Mouse (Mus musculus) v-Abl transformed pro-B cells (cell line): ENCODE results near the gene Smg9.

Experiments used
- in situ Hi-C, 2 experiments: fragments of 400-800 bp; cut with MboI; formaldehyde crosslinking; loops; one replicate each; pipeline ENCODE4 v1.15.1; 2025; ENCODE audit not compliant: unreplicated experiment in 2 of 2

Smg9 gene

DNA sequence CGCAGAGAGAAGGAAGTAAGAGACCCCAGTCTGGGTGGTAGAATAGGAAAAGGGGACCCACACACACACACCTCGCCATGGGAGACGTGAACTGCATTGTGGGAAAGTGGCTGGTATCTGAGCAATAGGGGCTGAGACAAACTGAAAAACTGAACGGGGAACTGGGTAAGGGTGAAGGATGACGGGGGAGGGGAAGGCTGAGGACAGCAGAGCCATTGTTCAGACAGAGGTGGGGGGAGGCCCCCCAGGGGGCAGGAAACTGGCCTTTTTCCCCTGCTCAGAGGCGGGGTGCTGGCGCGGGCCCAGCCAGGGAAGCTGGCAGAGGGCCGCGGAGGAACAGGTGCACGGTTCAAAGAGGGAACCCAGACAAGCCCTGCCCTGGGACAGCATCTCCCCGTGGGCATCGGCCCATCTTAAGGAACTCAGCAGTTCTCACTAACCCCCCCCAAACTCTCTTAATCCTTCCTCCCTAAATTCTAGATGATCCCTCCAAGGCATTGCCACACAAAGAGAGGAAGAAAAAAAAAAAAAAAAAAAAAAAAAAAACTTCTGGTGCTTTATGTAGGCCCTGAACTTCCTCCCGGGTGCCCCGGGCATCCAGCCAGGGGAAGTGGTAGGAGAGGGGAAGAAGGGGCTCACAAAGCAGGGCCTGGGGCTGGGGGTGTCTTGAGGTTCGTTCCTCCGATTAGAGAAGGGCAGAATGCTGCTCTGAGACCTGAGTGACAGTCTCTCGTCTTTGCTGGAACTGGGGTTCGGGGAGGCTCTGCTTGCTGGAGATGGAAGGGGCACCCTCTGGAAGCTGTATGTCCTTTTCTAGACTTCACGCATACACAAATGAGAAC is 25.7 kb upstream of the Smg9 start:
- in situ Hi-C loops = no loop called here

DNA sequence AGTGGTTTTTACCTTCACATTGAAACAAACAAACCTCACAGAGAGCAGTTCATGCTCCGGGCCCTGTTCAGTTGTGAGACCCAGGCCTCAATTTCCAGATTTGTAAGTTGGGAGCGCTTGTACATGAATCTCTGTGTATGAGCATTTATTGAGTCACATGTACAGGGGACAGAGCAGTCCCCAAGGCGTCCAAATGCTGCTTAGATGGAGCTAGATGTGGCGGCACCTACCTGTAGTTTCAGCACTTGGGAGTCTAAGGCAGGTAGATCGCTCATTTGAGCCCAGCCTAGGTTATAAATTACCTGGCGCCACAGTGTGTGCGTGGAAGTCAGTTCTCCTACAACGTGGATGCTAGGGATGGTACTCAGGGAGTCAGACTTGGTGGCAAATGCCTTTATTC is 23.0 kb upstream of the Smg9 start:
- in situ Hi-C loops = no loop called here

DNA sequence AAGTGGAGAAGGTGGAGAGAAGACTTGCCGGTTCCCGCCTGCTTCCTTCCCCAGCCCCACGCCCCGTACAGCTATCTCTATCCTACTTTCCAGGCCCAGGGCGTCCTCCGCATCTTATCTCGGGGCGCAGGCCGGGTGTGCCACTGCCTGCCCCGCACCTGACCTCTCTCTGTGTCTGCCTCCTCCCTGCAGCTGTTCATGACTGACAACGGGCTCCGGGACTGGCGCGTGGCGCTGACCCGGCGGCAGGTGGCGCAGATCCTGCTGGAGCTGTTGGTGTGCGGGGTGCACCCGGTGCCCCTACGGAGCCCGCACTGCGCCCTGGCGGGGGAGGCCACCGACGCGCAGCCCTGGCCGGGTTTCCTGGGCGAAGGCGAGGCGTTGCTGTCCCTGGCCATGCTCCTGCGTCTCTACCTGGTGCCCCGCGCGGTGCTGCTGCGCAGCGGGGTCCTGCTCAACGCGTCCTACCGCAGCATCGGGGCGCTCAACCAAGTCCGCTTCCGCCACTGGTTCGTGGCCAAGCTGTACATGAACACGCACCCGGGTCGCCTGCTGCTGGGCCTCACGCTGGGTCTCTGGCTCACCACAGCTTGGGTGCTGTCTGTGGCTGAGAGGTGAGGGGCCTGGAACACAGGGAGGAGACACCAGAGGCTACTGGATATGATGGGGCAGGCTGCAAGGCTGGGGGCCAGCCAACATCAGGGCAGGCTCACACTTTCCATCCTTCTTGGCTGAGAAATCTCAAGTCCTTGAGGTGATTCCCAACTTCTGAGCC is 22.1 kb upstream of the Smg9 start:
- in situ Hi-C loops = no loop called here

DNA sequence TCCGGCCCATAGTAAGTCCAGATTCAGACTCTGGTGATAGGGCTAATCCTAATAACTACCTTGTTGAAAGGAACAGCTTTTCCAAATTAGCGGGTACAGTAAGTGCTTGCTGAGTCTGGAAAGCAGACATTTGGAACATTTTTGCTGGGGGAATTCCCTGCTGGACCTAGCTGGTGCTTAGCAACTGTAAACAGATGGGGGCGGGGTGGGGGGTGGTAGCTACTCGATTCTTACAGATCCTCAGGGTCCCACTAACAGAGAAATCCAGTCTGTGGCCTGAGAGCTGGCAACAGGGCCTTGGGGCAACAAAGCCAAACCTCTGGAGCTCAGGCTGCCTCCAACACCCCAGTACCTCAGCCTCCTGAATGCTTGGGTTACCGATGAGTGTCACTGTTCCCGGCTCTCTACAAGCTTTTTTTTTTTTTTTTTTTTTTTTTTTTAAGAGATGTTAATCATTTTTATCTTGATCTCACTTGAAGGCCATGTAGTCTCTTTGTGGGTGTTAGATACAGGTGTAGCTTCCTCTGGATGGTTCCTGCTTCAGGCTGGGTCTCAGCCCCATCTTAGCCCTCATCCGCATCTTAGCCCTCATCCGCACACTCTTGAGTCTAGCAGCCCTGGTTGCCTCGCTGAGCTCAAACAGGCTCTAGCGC is 21.2 kb upstream of the Smg9 start:
- in situ Hi-C loops = no loop called here

DNA sequence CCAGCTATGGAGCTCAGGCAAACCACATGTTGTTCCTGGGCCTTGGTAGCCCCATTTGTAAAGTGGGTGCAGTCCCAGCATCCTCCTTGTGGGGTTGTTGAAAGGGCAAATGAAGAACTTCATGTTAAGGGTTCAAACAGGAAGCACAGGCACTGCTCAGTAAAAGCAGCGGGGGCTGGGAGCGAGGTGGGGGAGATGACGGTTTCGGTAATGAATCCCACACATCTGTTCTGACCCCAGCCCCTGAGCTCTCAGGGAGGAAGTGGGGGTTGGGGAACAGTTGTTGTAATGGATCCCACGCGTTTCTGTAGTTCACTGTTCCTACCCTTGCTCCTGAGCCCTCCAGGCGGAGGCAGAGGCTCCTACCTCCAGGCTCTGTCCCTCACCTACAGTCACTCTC is 19.5 kb upstream of the Smg9 start:
- in situ Hi-C loops = no loop called here

DNA sequence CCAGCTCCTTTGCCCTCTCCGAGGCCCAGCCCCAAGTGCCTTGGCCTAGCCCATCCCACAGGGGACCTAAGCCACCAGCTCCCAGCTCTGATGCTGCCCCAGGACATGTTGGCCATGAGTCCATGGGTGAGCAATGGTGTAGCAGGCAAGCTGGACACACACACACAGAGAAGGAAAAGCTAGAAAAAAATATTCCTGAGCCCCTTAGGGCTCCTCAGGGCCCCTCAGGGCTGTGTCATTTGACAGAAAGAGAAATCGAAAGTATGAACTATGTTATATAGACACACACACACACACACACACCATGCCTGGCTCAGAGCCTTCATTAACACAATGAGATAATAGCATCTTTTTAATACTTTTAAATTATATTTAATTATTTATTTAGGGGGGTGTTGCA is 19.0 kb upstream of the Smg9 start:
- in situ Hi-C loops = no loop called here

DNA sequence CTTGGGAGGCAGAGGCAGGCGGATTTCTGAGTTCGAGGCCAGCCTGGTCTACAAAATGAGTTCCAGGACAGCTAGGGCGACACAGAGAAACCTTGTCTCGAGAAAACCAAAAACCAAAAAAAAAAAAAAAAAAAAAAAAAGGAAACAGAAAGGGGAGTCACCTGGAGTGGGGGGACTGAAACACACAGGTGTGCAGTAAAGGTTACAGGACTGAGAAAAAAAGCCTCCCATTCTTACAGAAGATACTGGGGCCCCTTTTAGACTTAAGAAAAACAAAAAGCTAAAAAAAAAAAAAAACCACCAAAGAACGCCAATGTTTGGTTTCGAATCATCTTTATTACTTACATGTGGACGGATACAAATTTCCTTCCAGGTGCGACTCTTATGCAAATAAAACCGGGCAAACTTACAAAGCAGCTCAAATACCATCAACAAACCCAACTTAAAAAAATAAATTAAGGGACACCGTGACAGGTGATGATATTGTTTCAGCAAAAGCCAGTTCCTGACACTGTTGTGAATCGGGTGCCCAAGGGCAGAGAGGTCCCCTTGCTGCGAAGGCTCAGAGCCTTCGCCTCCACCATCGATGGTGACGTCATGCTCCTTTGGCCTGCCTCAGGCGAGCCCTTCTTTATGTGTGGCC is 16.6 kb upstream of the Smg9 start:
- in situ Hi-C loops = no loop called here

DNA sequence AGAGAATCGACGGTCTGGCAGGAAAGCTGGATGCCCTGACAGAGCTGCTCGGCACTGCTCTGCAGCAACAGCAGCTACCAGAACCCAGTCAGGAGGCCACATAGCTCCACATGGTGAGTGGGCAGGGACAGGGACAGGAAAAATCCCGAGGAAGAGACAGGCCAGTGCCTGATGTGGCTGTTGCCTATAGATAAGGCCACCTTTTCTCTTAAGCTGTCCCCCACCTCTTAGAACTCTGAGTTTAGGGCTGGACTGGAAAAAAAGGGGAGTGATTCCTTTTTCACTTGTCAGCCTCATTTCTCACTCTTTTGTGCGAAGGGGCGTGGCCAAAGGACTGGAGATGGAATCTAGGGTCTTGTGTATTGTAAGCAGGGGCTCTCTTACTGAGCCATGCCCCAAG is 15.3 kb upstream of the Smg9 start:
- in situ Hi-C loops = no loop called here

DNA sequence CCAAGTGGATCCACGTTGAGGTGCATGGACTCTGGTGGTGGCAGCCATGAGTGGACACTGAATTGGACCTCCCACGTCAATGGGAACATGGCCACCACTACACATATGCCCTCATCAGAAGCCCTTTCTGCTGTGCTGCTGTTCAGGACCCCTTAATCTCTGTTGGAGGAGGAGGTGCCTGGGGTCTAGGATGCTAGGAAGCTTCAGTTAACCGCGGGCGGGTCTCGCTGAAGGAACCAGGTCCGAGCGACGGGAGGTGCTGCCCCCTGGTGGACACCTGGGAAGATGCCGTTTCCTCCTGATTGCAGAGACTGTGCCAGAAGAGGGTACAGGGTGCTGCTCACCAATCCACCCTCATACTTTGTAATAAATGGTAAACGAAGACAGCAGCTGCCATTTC is 14.6 kb upstream of the Smg9 start:
- in situ Hi-C loops = no loop called here

DNA sequence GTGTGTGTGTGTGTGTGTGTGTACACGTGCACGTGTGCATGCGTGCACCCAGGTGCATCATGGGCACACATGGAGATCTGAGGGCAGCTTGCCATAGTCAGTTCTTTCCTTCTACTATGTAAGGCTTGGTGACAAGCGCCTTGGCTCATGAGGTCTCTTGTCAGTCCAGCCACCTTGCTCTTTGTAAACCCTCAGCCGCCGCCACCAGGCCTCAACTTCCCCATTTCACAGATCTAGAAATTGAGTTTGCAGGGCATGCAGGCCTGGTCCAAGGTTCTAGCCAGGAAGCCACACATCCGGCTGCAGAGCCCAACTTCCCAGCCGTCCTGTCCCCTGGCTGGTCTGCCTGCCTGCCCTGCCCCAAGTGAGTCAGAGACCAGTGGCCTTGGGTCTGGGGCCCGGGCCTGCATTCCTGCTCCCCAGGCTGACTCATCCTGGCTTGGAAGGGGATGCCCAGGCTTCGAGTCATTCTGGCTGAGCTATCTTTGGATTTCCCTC is 12.3 kb upstream of the Smg9 start:
- in situ Hi-C loops = no loop called here

DNA sequence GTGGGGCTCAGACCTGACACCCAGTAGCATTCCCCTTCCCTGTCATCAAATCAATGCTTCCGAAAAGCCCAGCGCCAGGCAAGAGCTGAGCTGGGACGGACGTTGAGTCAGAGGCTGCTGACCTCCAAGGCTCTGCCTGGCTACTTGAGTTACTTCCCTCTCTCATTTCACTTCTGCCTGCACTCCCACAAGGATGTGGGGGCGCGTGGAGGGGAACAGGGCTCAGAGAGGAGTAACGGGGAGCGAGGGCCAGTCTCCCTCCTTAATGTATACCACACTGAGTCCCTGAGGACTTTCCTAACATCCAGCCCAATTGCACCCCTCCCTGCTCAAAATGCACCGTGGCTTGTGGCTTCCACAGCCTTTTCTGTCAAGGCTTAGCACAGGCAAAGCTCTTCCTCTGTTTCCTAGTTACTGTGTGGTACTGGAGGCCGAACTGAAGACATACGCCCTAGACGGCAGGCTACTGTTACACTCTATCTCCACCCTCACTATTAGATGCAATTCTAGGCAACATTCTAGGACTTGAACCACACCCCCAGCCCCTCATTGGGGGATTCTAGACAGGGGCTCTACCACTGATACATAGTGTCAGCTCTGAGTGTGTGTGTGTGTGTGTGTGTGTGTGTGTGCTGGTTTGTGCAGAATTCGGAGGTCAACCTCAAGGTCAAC is 9.8 kb upstream of the Smg9 start:
- in situ Hi-C loops = loop anchor here in 1 of 2 experiments (10.0 kb wide), 1 partner anchor 75 kb away; the partner anchor contains the start of gene Zfp94

DNA sequence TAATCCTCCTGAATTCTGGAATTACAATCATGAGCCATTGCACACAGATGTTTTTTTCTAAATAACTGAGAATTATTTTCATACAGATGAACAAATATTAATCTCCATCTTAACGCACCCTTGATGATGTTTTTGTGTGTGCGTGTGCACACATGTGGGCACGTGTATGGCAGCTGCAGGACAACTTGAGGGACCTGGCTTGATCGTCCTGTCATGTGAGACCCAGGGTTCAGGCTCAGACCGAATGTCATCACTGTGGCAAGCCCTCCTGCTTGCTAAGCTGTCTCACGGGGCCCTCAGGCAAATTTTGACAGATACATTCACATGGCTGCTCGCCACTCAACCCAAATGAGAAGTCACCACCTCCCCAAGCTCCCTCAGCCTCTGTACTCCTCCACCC is 8.9 kb upstream of the Smg9 start:
- in situ Hi-C loops = loop anchor here in 1 of 2 experiments (10.0 kb wide), 1 partner anchor 76 kb away; the partner anchor contains the start of gene Zfp94

DNA sequence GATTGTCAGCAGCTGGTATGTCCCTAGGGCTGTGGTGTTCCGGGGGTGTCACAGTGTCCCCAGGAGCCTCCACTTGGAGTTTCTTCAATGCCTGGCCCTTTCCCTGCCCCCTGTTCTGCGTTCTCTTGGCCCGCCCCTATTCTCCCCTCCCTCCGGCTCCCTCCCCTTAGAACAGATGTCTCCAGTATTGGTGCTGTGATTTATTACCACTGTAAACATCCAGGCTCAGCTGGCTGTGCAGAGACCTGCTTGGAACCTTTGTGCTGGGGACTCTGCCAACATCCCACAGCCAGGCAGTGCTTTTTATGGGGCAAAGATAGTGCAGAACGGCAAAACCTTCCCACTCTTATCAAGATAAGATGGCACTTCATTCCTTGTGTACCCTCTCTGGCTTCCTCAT is 8.3 kb upstream of the Smg9 start:
- in situ Hi-C loops = loop anchor here in 1 of 2 experiments (10.0 kb wide), 1 partner anchor 76 kb away; the partner anchor contains the start of gene Zfp94

DNA sequence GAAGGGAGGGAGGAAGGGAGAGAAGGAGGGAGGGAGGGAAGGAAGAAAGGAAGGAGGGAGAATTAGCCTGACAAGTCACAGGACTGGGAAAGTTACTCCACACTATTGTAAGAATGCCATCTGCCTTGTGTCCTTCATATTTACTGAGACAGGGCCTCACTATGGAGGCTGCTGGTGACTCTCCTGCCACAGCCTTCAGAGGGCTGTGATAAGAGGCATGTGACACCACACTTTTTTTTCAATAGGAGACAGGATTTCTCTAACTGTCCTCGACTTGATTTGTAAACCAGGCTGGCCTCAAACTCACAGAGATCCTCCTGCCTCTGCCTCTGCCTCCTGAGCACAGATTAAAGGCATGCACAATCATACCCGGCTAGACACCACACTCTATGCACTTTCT is 7.7 kb upstream of the Smg9 start:
- in situ Hi-C loops = loop anchor here in 1 of 2 experiments (10.0 kb wide), 1 partner anchor 77 kb away; the partner anchor contains the start of gene Zfp94

DNA sequence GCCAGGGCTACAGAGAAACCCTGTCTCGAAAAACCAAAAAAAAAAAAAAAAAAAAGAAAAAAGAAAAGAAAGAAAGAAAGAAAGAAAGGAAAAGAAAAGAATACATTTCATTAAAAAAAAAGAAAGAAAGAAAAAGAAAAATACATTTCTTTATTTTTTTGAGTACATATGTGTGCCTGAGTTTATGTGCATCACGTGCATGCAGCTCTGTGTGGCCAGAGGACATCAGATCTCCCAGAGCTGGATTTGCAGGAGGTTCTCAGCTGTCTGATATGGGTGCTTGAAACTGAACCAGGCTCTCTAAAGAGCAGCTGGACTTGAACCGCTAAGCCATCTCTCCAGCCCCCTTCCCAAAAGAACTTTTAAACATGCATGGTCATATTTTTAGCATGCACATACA is 5.4 kb upstream of the Smg9 start:
- in situ Hi-C loops = loop anchor here in 1 of 2 experiments (10.0 kb wide), 1 partner anchor 79 kb away; the partner anchor contains the start of gene Zfp94

DNA sequence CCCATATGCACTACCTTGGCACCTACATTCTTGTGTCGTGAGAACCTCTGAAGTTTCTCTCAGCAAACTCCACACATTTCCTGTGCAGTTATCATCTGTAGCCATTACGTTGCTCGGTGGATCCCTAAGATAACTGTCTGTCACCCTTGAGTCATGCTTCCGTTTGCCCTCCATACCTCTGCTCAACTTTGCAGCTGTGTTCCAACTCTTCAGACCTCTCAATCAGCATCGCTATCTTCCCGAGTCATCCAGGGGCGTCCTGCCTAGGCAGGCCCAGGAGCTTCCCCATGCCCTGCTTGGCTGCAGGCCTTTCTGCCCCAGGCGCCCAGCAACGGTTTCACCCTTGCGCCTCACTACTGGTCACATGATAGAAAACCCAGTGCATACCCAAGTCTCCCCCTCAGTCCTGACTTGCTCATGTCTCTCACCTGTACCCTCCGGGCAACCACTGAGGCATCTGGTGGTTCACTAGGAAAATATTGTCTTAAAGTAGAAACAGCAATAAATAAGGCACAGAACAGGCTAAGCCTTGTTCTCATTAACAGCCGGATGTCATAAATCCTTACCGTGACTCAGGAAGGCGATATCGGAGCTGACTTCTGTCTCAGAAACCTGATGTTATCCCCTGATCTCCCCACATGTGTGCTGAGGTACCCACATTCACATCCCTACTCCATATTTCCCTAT is 4.8 kb upstream of the Smg9 start:
- in situ Hi-C loops = loop anchor here in 1 of 2 experiments (10.0 kb wide), 1 partner anchor 80 kb away; the partner anchor contains the start of gene Zfp94

DNA sequence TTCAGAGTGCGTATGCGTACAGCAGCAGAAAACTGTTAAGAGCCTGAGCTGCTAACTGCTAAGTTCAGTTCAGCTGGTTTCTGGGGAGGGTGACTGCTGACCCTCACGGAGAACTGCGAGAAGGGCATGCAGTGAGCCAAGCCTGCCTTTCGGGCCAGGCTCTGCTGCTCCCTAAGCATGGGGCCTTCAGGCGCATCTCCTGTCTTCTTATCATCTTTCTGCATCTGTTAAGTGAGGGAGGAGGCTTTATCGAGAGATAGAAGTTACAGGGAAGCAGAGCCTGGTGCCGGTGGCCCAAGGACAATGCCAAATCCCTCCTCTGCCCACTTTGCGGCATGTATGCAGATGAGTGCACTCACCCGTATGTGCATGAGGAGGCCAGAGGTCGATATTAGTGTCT is 2.6 kb upstream of the Smg9 start:
- in situ Hi-C loops = loop anchor here in 1 of 2 experiments (10.0 kb wide), 1 partner anchor 82 kb away; the partner anchor contains the start of gene Zfp94

DNA sequence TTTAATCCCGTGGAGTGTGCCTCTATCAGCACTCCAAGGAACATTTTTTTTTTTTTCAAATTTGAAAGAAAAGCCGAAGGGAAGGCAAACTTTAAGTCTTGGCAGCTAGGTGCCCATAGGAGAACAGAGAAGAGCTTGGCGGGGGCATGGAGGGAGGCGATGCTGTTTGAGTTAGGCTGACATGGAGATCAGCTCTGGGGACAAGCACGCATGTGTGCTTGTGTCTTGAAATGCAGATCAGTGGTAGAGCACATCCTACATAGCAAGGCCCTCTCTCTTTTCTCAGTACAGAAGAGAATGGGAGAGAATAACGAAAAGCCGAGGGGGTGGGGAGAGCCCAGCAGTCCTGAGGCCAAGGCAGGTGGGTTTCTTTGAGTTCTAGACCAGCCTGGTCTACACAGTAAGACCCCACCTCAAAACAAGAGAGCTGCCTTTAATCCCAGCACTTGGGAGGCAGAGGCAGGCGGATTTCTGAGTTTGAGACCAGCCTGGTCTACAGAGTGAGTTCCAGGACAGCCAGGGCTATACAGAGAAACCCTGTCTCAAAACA is 980 bp upstream of the Smg9 start:
- in situ Hi-C loops = loop anchor here in 1 of 2 experiments (10.0 kb wide), 1 partner anchor 84 kb away; the partner anchor contains the start of gene Zfp94

DNA sequence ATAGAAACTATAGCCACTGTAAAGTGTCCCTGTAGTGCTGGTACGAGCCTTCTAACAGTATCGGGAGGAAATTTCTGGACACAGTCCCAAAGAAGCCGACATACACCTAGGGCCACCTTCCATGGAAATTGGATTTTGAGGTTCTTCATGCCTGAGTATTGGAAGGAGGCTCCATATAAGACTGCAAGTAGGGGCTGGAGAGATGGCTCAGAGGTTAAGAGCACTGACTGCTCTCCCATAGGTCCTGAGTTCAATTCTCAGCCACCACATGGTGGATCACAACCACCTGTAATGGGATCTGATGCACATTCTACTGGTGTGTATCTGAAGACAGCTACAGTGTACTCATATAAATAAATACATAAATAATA is 648 bp downstream of the Smg9 start:
- in situ Hi-C loops = no loop called here
